Mouse (Mus musculus) hindbrain, postnatal 0 days (tissue): ENCODE data around the gene Depdc7. TPM values are rescaled to one million over a fixed set of nuclear protein-coding genes. Genes with fewer than 3 reads are reported as not detected.

Experiments used
- ATAC-seq: fragments of 200-750 bp; cut with Nextera tagmentation; 2 replicates; pipeline ENCODE4 v1.8.0; 2017; ENCODE audit warnings: mild to moderate bottlenecking, moderate TSS enrichment, moderate library complexity
- DNase-seq: peaks from one replicate; pipeline ENCODE4 v3.0.0-alpha.2; 2015; ENCODE audit warnings: low spot score
- H3K27ac ChIP-seq: fragments of 300-500 bp; sonication (generic); 2 replicates; pipeline ENCODE4 v1.5.1; 2014; ENCODE audit warnings: mild to moderate bottlenecking
- H3K27me3 ChIP-seq: fragments of 300-500 bp; sonication (generic); 2 replicates; pipeline ENCODE4 v1.6.1; 2014; ENCODE audit warnings: low read length, mixed read lengths; ENCODE audit not compliant: insufficient read depth
- H3K36me3 ChIP-seq: fragments of 300-500 bp; sonication (generic); 2 replicates; pipeline ENCODE4 v1.6.1; 2014; ENCODE audit warnings: low read length, mixed read lengths; ENCODE audit not compliant: insufficient read depth
- H3K4me1 ChIP-seq: fragments of 300-500 bp; sonication (generic); 2 replicates; pipeline ENCODE4 v1.6.1; 2014; ENCODE audit warnings: antibody characterized with exemption, low read length, mixed read lengths; ENCODE audit not compliant: insufficient read depth
- H3K4me2 ChIP-seq: fragments of 300-500 bp; sonication (generic); 2 replicates; pipeline ENCODE4 v1.6.1; 2014; ENCODE audit warnings: low read depth, mild to moderate bottlenecking, low read length, moderate library complexity, mixed read lengths
- H3K4me3 ChIP-seq: fragments of 300-500 bp; sonication (generic); 2 replicates; pipeline ENCODE4 v1.5.1; 2014; ENCODE audit warnings: low read length
- H3K9ac ChIP-seq: fragments of 300-500 bp; sonication (generic); replicated peaks from 2 replicates; pipeline ENCODE4 v1.6.1; 2014; ENCODE audit warnings: mild to moderate bottlenecking, low read length, moderate library complexity, mixed read lengths
- H3K9me3 ChIP-seq: fragments of 300-500 bp; sonication (generic); 2 replicates; pipeline ENCODE4 v1.6.1; 2016; ENCODE audit warnings: low read length, mixed read lengths
- CTCF ChIP-seq: IDR thresholded peaks from 2 replicates; pipeline ENCODE4 v1.5.1; 2016; ENCODE audit warnings: antibody characterized with exemption, control low read depth, low read depth
- WGBS: fragments of 180-500 bp; shearing (Covaris S2); extraction: QIAGEN DNeasy Blood & Tissue Kit; methylation state at CpG from one replicate; pipeline ENCODE4 v1.1.7; 2014; 5-methylcytosine and 5-hydroxymethylcytosine counted together
- polyA plus RNA-seq: library from polyadenylated mRNA; unstranded; fragments of >200 nt; fragmentation: Nextera tagmentation; extraction: Ambion mirVana; gene quantifications from 2 replicates; pipeline ENCODE4 v1.2.1, GENCODE M21; 2015
- total RNA-seq: library from RNA; depleted of rRNA; stranded (reverse); fragments of >200 nt; gene quantifications from 2 replicates; pipeline ENCODE4 v1.2.3, GENCODE M21; 2014; rRNA removed

The Depdc7 gene
- total RNA-seq (1.3 and 1.8 TPM in 2 replicates), polyA plus RNA-seq (0.59 and 1.2 TPM in 2 replicates)

DNA sequence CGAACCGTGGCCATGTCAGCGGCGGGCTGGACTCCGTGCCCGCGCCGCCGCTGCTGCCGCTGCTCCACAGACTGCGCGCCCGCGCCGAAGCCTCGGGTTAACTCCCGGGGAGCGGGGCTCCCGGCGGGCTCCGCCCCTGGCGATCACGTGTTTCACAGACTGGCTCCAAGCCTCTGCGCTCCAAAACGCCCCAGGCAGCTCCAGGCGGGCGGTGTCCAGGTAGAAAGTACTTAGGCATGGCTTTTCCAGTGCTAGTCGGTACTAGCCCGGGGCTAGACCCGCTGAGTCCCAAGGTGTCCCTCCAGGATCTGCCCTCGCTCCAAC lies at the start of gene Depdc7:
Gene Depdc7, minus strand, starts transcription at position 138 of the 324 bp plus-strand sequence.
- Histone ChIP-seq H3K4me2 (peak within 1 kb of the TSS; percentile 98), H3K36me3 (no peaks in the 10 kb centered on the region), H3K9ac (peak within 1 kb of the TSS; percentile 58), H3K9me3 (no peaks in the 10 kb centered on the region), H3K4me3 (peak within 1 kb of the TSS; percentile 78), H3K4me1 (no peaks in the 10 kb centered on the region), H3K27me3 (no peaks in the 10 kb centered on the region), H3K27ac (0 out of 2 replicates have a peak within 1 kb of the TSS, but pooled peaks have one; percentile 11)
- WGBS = under 1% methylated on average over 31 of the region's 31 CpGs
- no peak for TF ChIP-seq CTCF
- peak; percentile 78 for DNase-seq
- peak; percentile 89 for ATAC-seq

DNA sequence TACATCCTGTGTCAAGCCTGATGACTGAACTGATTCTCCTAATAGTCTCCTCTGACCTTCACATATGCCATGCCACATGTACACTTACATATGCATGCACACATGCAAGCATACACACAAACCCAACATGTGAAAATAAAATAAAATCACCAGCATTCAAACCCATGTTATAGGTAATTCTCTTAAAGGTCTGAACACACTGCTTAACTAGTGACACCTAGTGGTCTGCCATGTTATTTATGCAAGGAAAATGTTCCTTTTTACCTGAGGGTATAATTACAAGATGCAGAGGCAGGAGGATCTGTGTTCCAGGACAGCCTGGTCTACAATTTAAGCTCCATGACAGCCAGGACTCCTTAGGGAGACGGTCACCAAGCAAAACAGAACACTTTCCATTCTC lies 32.1 kb upstream of the Depdc7 start:
- H3K9me3 ChIP-seq = no peaks in the 10 kb centered on the region
- no peaks in the 10 kb centered on the region for H3K27me3 ChIP-seq
- 87% methylated on average over 1 of the region's 1 CpGs for WGBS
- ATAC-seq (no peak), DNase-seq (peak; percentile 64)
- H3K4me1 ChIP-seq = no peaks in the 10 kb centered on the region
- no peak overlapping the region for H3K4me3 ChIP-seq
- H3K36me3 ChIP-seq = peaks cover 26% of the 10 kb centered on the region
- no peak overlapping the region for H3K4me2 ChIP-seq
- H3K27ac ChIP-seq = no peak overlapping the region
- peak; percentile 70 for TF ChIP-seq CTCF
- no peak overlapping the region for H3K9ac ChIP-seq

DNA sequence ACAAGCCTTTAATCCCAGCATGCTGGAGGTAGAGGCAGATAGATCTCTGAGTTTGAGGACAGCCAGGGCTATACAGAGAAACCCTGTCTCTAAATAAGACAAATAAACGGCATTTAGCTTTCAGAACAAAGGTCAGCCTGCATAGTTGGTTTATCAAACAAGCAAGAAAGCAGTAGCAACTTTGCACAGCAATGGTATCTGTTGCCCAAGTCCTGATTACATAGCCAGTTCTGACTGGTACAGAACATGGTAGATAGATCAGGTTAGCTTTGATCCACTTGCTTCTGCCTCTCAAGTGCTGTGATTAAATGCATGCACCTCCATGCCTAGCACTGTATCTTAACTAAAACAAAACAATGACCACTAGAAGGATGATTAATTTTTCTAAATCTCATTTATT lies 26.0 kb upstream of the Depdc7 start:
- H3K27ac ChIP-seq = no peak overlapping the region

GRCm38 (mm10) chr2:104764018-104764417 lies 21.3 kb upstream of the Depdc7 start:
- Histone ChIP-seq H3K27me3 (no peaks in the 10 kb centered on the region), H3K4me2 (no peak overlapping the region), H3K9ac (no peak overlapping the region), H3K9me3 (no peaks in the 10 kb centered on the region), H3K4me1 (no peaks in the 10 kb centered on the region), H3K27ac (no peak overlapping the region), H3K4me3 (no peak overlapping the region), H3K36me3 (no peaks in the 10 kb centered on the region; the same call in none of the 2 replicates)
- no peak for TF ChIP-seq CTCF
- ATAC-seq (no peak), DNase-seq (no peak)
- 91% methylated on average over 4 of the region's 4 CpGs for WGBS

More for the DNA sequence above, 26.0 kb upstream of the Depdc7 start:
- Histone ChIP-seq H3K9me3 (no peaks in the 10 kb centered on the region), H3K4me1 (no peaks in the 10 kb centered on the region), H3K4me2 (no peak overlapping the region), H3K9ac (no peak overlapping the region), H3K36me3 (peaks cover 11% of the 10 kb centered on the region), H3K27me3 (no peaks in the 10 kb centered on the region), H3K4me3 (no peak overlapping the region)
- TF ChIP-seq CTCF = no peak
- WGBS = 84% methylated on average over 1 of the region's 1 CpGs
- DNase-seq (no peak), ATAC-seq (no peak)

GRCm38 (mm10) chr2:104763134-104763703 lies 20.5 kb upstream of the Depdc7 start:
- no peaks in the 10 kb centered on the region for H3K27me3 ChIP-seq
- ATAC-seq (no peak), DNase-seq (no peak)
- no peak overlapping the region for H3K4me2 ChIP-seq
- peak; percentile 9; the same call in 1 of the 2 replicates for TF ChIP-seq CTCF
- H3K4me3 ChIP-seq = no peak overlapping the region
- WGBS = 88% methylated on average over 8 of the region's 8 CpGs
- H3K4me1 ChIP-seq = no peaks in the 10 kb centered on the region
- H3K27ac ChIP-seq = no peak overlapping the region
- H3K9ac ChIP-seq = no peak overlapping the region
- H3K36me3 ChIP-seq = no peaks in the 10 kb centered on the region; the same call in none of the 2 replicates
- no peaks in the 10 kb centered on the region for H3K9me3 ChIP-seq

DNA sequence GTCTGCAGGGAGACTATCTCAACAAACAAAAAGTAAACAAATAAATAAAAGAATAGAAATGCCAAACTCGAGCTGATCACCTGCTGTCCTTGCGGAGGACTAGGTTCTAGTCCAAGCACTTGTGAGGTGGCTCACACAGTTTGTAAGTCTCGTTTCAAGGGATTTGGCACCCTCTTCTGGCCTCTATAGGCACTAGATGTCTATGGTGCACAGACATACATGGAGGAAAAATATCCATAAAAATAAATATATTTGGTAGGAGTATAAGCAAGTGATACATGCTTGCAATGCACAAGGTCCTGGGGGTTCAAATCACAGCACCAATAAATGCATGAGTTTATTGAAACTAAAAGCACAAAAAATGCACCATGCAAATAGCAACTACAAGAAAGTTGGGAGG lies 7.9 kb upstream of the Depdc7 start:
- Histone ChIP-seq H3K36me3 (no peaks in the 10 kb centered on the region), H3K4me2 (no peak overlapping the region), H3K27me3 (no peaks in the 10 kb centered on the region), H3K27ac (no peak overlapping the region), H3K9me3 (no peaks in the 10 kb centered on the region), H3K9ac (no peak overlapping the region), H3K4me3 (no peak overlapping the region), H3K4me1 (no peaks in the 10 kb centered on the region)
- 56% methylated on average over 3 of the region's 3 CpGs for WGBS
- DNase-seq (peak; percentile 52), ATAC-seq (no peak)
- peak; percentile 43; the same call in 1 of the 2 replicates for TF ChIP-seq CTCF

GRCm38 (mm10) chr2:104748652-104749183 lies 6.0 kb upstream of the Depdc7 start:
- no peaks in the 10 kb centered on the region for H3K9me3 ChIP-seq
- no peak for TF ChIP-seq CTCF
- no peak overlapping the region for H3K27ac ChIP-seq
- no peaks in the 10 kb centered on the region for H3K27me3 ChIP-seq
- WGBS = 79% methylated on average over 5 of the region's 5 CpGs
- no peak overlapping the region for H3K4me3 ChIP-seq
- ATAC-seq = no peak
- no peak overlapping the region for H3K4me2 ChIP-seq
- no peak for DNase-seq
- no peak overlapping the region for H3K9ac ChIP-seq
- no peaks in the 10 kb centered on the region for H3K4me1 ChIP-seq
- no peaks in the 10 kb centered on the region for H3K36me3 ChIP-seq
